Mouse (Mus musculus) kidney, adult 11 months (tissue): Measurements from ENCODE around the gene Tmbim1.
A peak's percentile ranks its signal among the peaks of the same experiment; 100 is the strongest.

Source experiments
- DNase-seq: peaks from one replicate; pipeline ENCODE4 v3.0.0; 2022

Tmbim1 gene

GRCm38 (mm10) chr1:74275015-74275414 is 30.4 kb downstream of the Tmbim1 start:
- no peak for DNase-seq

GRCm38 (mm10) chr1:74271659-74272058 is 33.8 kb downstream of the Tmbim1 start:
- DNase-seq: no peak

DNA sequence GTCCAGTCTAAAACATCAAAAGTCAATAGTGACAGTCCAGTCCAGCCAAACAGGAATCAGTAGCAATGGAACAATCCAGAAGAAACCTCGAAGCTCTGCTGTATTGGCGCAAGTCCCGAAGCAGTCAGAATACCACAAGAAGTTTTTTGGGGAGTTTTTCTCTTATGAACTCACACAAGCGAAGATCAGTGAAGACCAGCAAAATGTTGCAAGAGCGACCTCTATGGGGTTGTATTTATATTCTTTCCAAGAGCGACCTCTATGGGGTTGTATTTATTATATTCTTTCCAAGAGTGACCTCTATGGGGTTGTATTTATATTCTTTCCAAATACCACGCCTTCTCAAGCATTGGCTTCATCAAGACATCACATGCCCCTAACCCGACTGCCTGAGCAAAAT is 36.7 kb downstream of the Tmbim1 start:
- no peak for DNase-seq

DNA sequence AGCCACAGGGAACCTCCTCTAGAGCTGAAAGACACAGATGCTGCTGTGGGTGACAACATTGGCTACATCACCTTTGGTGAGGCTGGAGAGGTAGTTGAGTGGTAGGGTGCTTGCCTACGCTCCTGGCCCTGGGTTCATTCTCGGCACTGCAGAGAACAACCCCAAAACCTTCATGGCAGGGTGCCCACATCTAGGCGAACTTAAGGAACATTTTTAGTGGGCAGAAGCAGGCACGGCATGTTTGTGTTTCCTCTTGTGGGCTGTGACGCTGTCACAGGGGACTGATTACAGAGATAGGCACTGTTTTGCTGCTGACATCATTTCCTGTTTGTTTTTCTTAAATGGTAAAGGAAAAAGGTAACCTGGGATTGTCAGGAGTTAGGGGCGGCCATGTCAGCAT is 42.9 kb downstream of the Tmbim1 start:
- no peak for DNase-seq

DNA sequence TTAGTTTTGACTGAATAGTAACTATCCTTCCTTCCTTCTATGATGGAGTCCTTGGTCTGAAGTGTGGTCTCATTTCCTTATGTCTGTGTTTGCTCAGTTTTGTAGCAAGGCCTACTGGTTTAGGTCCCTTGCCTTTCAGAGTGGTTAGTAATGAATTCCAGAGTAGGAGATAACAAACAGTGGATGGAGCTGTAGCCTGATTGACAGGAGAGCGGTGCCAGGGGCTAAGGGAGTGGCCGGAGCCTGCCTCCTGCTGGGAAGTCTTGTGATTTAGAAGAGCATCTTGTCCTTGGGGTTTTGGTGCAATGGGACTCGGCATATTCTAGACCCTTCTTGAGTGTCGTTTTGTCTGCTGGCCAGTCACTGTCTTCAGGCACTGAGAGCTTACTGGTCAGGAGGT is 48.6 kb downstream of the Tmbim1 start:
- no peak for DNase-seq

GRCm38 (mm10) chr1:74255704-74256345 is 49.6 kb downstream of the Tmbim1 start:
- no peak for DNase-seq

GRCm38 (mm10) chr1:74250096-74250495 is 55.3 kb downstream of the Tmbim1 start:
- no peak for DNase-seq

GRCm38 (mm10) chr1:74249331-74249980 is 56.0 kb downstream of the Tmbim1 start:
- peak; percentile 77 for DNase-seq

- DNase-seq: peak; percentile 56
Measured at GRCm38 (mm10) chr1:74248799-74249198, 56.6 kb downstream of the Tmbim1 start.

GRCm38 (mm10) chr1:74245525-74245924 is 59.9 kb downstream of the Tmbim1 start:
- no peak for DNase-seq

DNA sequence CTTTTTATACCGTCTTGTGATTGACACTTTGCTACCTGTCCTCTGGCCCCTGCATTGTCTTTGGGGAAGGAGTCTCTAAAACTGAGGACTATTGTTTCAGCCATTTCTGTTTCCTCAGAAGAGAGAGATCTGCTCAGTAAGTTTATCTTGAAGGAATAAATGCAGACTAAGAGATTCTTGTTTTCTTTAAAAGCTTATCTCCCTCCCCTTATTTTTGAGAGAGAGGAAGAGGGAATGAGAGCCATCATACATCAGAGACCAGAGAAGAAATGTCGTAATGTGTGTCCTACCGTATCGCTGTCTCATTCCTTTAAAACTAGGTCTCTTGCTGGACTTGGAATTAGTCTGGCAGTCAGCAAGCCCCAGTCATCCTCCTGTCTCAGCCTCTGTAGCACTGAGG is 64.6 kb downstream of the Tmbim1 start:
- DNase-seq: no peak

DNA sequence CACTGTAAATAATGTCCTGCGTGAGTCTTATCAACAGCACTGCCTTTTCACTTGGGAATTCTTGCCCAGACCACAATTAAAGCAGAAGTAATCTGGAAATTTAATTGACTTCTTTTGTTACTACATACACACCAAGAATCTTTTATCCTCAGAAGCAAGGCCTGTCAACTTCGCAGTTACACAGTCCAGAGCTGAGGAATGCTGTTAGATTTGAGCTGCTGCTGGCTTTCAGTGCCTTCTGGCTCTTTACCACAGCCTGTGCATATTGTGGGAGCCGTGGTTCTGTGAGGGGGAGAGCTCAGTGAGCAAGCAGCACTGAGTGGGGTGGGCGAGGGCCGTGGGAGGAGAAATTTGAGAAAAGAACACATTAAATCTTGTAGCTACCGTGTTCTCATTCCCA is 65.1 kb downstream of the Tmbim1 start:
- no peak for DNase-seq

GRCm38 (mm10) chr1:74239618-74240017 is 65.8 kb downstream of the Tmbim1 start:
- DNase-seq: no peak

- DNase-seq: no peak
Measured at GRCm38 (mm10) chr1:74239162-74239561, 66.3 kb downstream of the Tmbim1 start.
